Mouse (Mus musculus) intestine, embryonic 14.5 days (tissue): ENCODE results near the gene Msi2. TPM values are rescaled to one million over a fixed set of nuclear protein-coding genes. Genes with fewer than 3 reads are reported as not detected.
A peak's percentile ranks its signal among the peaks of the same experiment; 100 is the strongest.

Experiments
- ATAC-seq: fragments of 200-750 bp; cut with Nextera tagmentation; replicated peaks from 2 replicates; pipeline ENCODE4 v1.8.0; 2017; ENCODE audit warnings: low read depth, moderate number of reproducible peaks, moderate TSS enrichment, moderate library complexity; ENCODE audit not compliant: low FRiP score, low TSS enrichment
- DNase-seq: peaks from one replicate; pipeline ENCODE4 v3.0.0-alpha.2; 2018; ENCODE audit warnings: low spot score
- H3K27ac ChIP-seq: fragments of 300-500 bp; sonication (generic); 2 replicates; pipeline ENCODE4 v1.5.1; 2014; ENCODE audit warnings: low read depth, mild to moderate bottlenecking, control low read depth
- H3K27me3 ChIP-seq: fragments of 300-500 bp; sonication (generic); replicated peaks from 2 replicates; pipeline ENCODE4 v1.6.1; 2014; ENCODE audit warnings: low read length, control low read depth; ENCODE audit not compliant: control insufficient read depth, insufficient read depth
- H3K36me3 ChIP-seq: fragments of 300-500 bp; sonication (generic); 2 replicates; pipeline ENCODE4 v1.6.1; 2014; ENCODE audit warnings: low read length, control low read depth; ENCODE audit not compliant: control insufficient read depth, insufficient read depth
- H3K4me1 ChIP-seq: fragments of 300-500 bp; sonication (generic); replicated peaks from 2 replicates; pipeline ENCODE4 v1.6.1; 2014; ENCODE audit warnings: low read length, control low read depth, mixed read lengths; ENCODE audit not compliant: control insufficient read depth, insufficient read depth
- H3K4me2 ChIP-seq: fragments of 300-500 bp; sonication (generic); 2 replicates; pipeline ENCODE4 v1.6.1; 2014; ENCODE audit warnings: low read length
- H3K4me3 ChIP-seq: fragments of 300-500 bp; sonication (generic); 2 replicates; pipeline ENCODE4 v1.5.1; 2014; ENCODE audit warnings: low read depth, low read length, control low read depth, mixed read lengths
- H3K9ac ChIP-seq: fragments of 300-500 bp; sonication (generic); 2 replicates; pipeline ENCODE4 v1.6.1; 2014; ENCODE audit warnings: mild to moderate bottlenecking, low read length
- H3K9me3 ChIP-seq: fragments of 300-500 bp; sonication (generic); 2 replicates; pipeline ENCODE4 v1.6.1; 2016; ENCODE audit warnings: low read length, control low read depth; ENCODE audit not compliant: control insufficient read depth
- WGBS: fragments of 180-500 bp; shearing (Covaris S2); extraction: QIAGEN DNeasy Blood & Tissue Kit; methylation state at CpG from one replicate; pipeline ENCODE4 v1.1.7; 2014; 5-methylcytosine and 5-hydroxymethylcytosine counted together
- polyA plus RNA-seq: library from polyadenylated mRNA; unstranded; fragments of >200 nt; fragmentation: Nextera tagmentation; extraction: Ambion mirVana; gene quantifications from 2 replicates; pipeline ENCODE4 v1.2.1, GENCODE M21; 2014

Msi2 gene
- polyA plus RNA-seq, 1 experiment from 2014 or later = 13.6 TPM

GRCm38 (mm10) chr11:88485987-88486386 is 232.3 kb downstream of the Msi2 start:
- ATAC-seq = no peak; the same call in 1 of the 2 replicates
- Histone ChIP-seq H3K36me3 (no peaks in the 10 kb centered on the region), H3K4me2 (no peak overlapping the region), H3K9me3 (no peaks in the 10 kb centered on the region), H3K27me3 (no peaks in the 10 kb centered on the region), H3K4me3 (no peak overlapping the region), H3K9ac (no peak overlapping the region), H3K27ac (no peak overlapping the region; the same call in 1 of the 2 replicates), H3K4me1 (peaks cover 41% of the 10 kb centered on the region)
- no peak for DNase-seq
- 69% methylated on average over 1 of the region's 1 CpGs for WGBS

GRCm38 (mm10) chr11:88485088-88485487 is 233.2 kb downstream of the Msi2 start:
- Histone ChIP-seq H3K9me3 (no peaks in the 10 kb centered on the region), H3K4me2 (no peak overlapping the region), H3K4me1 (peaks cover 44% of the 10 kb centered on the region), H3K36me3 (no peaks in the 10 kb centered on the region), H3K27me3 (no peaks in the 10 kb centered on the region), H3K9ac (no peak overlapping the region), H3K27ac (no peak overlapping the region; the same call in 1 of the 2 replicates), H3K4me3 (no peak overlapping the region)
- DNase-seq (no peak), ATAC-seq (no peak)
- WGBS = 43% methylated on average over 4 of the region's 4 CpGs

GRCm38 (mm10) chr11:88484047-88484446 is 234.3 kb downstream of the Msi2 start:
- Histone ChIP-seq H3K36me3 (0 out of 2 replicates have a peak, but pooled peaks cover 6% of the 10 kb centered on the region), H3K27me3 (no peaks in the 10 kb centered on the region), H3K4me3 (no peak overlapping the region), H3K9ac (no peak overlapping the region), H3K4me2 (no peak overlapping the region), H3K9me3 (no peaks in the 10 kb centered on the region), H3K27ac (no peak overlapping the region), H3K4me1 (peaks cover 41% of the 10 kb centered on the region)
- DNase-seq = no peak
- no peak for ATAC-seq
- WGBS = 90% methylated on average over 3 of the region's 3 CpGs

- Histone ChIP-seq H3K4me1 (peaks cover 41% of the 10 kb centered on the region), H3K36me3 (peaks cover 10% of the 10 kb centered on the region; the same call in 1 of the 2 replicates), H3K9me3 (no peaks in the 10 kb centered on the region), H3K4me2 (no peak overlapping the region), H3K4me3 (no peak overlapping the region), H3K27me3 (no peaks in the 10 kb centered on the region), H3K9ac (no peak overlapping the region), H3K27ac (peak overlapping the region; percentile 90; the same call in 1 of the 2 replicates)
- 67% methylated on average over 11 of the region's 11 CpGs for WGBS
- ATAC-seq (no peak), DNase-seq (no peak)
Observed at GRCm38 (mm10) chr11:88482636-88483035, 235.7 kb downstream of the Msi2 start.

GRCm38 (mm10) chr11:88482236-88482635 is 236.1 kb downstream of the Msi2 start:
- Histone ChIP-seq H3K4me3 (no peak overlapping the region), H3K9me3 (no peaks in the 10 kb centered on the region), H3K36me3 (peaks cover 10% of the 10 kb centered on the region; the same call in 1 of the 2 replicates), H3K9ac (no peak overlapping the region), H3K4me2 (no peak overlapping the region), H3K4me1 (peaks cover 41% of the 10 kb centered on the region), H3K27ac (peak overlapping the region; percentile 90), H3K27me3 (no peaks in the 10 kb centered on the region)
- ATAC-seq = no peak
- DNase-seq = no peak
- 73% methylated on average over 6 of the region's 6 CpGs for WGBS

GRCm38 (mm10) chr11:88481602-88482161 is 236.6 kb downstream of the Msi2 start:
- Histone ChIP-seq H3K4me2 (peak overlapping the region; percentile 35; the same call in 1 of the 2 replicates), H3K9ac (peak overlapping the region; percentile 14; the same call in 1 of the 2 replicates), H3K4me3 (no peak overlapping the region), H3K9me3 (no peaks in the 10 kb centered on the region), H3K27ac (peak overlapping the region; percentile 90), H3K4me1 (peaks cover 41% of the 10 kb centered on the region), H3K36me3 (peaks cover 10% of the 10 kb centered on the region; the same call in 1 of the 2 replicates), H3K27me3 (no peaks in the 10 kb centered on the region)
- DNase-seq (peak; percentile 79), ATAC-seq (peak; percentile 80)
- whole genome bisulfite sequencing = 42% methylated on average over 7 of the region's 7 CpGs

GRCm38 (mm10) chr11:88481092-88481601 is 237.2 kb downstream of the Msi2 start:
- Histone ChIP-seq H3K9ac (peak overlapping the region; percentile 14; the same call in 1 of the 2 replicates), H3K4me2 (peak overlapping the region; percentile 35), H3K4me1 (peaks cover 39% of the 10 kb centered on the region), H3K36me3 (peaks cover 10% of the 10 kb centered on the region; the same call in 1 of the 2 replicates), H3K27me3 (no peaks in the 10 kb centered on the region), H3K4me3 (no peak overlapping the region), H3K27ac (peak overlapping the region; percentile 90), H3K9me3 (no peaks in the 10 kb centered on the region)
- ATAC-seq = 0 out of 2 replicates have a peak, but pooled peaks have one; percentile 18
- peak; percentile 70 for DNase-seq
- WGBS = 50% methylated on average over 9 of the region's 9 CpGs

- ATAC-seq (no peak), DNase-seq (no peak)
- H3K4me2 ChIP-seq = no peak overlapping the region
- no peak overlapping the region for H3K9ac ChIP-seq
- no peak overlapping the region for H3K4me3 ChIP-seq
- H3K4me1 ChIP-seq = peaks cover 29% of the 10 kb centered on the region
- no peak overlapping the region for H3K27ac ChIP-seq
- no peaks in the 10 kb centered on the region for H3K9me3 ChIP-seq
- 95% methylated on average over 5 of the region's 5 CpGs for WGBS
- no peaks in the 10 kb centered on the region for H3K27me3 ChIP-seq
- peaks cover 10% of the 10 kb centered on the region; the same call in 1 of the 2 replicates for H3K36me3 ChIP-seq
Observed at GRCm38 (mm10) chr11:88479498-88479897, 238.8 kb downstream of the Msi2 start.
